26 mouse cellular contexts compared by ENCODE assay signal in the genomic region with DNA sequence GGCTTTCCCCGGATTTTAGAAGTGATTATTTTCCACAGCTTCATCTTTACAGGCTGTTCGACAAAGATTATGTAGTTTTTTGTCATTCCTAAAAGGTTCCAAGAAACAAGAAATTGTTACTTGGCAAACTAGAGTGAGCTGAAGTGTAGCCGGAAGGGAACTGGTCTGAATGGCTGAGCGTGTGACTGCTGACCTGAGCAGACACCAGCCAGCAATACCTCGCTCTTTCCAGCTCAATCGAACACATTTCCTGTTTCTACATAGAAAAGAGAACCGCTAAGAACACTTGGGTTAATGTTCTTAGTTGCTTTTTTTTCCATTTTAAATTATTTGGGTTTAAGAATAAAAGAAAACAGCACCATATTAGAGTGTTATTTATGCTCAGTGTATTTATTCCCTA. TPM values are rescaled to one million over a fixed set of nuclear protein-coding genes. Genes with fewer than 3 reads are reported as not detected.
DNase-seq lines count a peak whose midpoint lies in the region; ATAC-seq and TF ChIP-seq lines count a peak whose summit lies in the region.
"Had no signal": no experiment of that assay in that cellular context is flagged by ENCODE, and none has a peak within 500 bp of the region (broad histone marks: within the 10 kb centered on the region; RNA-seq: fewer than 3 reads in every experiment).

No protein-coding gene starts in this region.

- H3K36me3 ChIP-seq in forebrain, embryonic 16.5 days (ENCODE audit: control insufficient read depth, insufficient read depth) = no peaks in the 10 kb centered on the region
- H3K36me3 ChIP-seq in midbrain, embryonic 11.5 days (ENCODE audit: control insufficient read depth, insufficient read depth, low read length) = no peaks in the 10 kb centered on the region
- H3K36me3 ChIP-seq: embryonic facial prominence, embryonic 13.5 days; heart, embryonic 12.5 days; midbrain, embryonic 13.5 days; neural tube, embryonic 13.5 days; stomach, embryonic 15.5 days had no signal

- no peak for TF ChIP-seq CTCF in left cerebral cortex, adult 2 months (IDR thresholded peaks at IDR 0.05)
- TF ChIP-seq CTCF in cortical plate, adult 2 months (IDR thresholded peaks at IDR 0.05; ENCODE audit: extremely low read depth, insufficient read depth, low read length) = no peak

- peak overlapping the region; percentile 30 for H3K27ac ChIP-seq in left cerebral cortex, adult 2 months
- H3K27ac ChIP-seq in cortical plate, adult 2 months (ENCODE audit: insufficient read depth, low read length) = 0 out of 2 replicates have a peak overlapping the region, but pooled peaks have one; percentile 25
- no peak overlapping the region for H3K27ac ChIP-seq in forebrain, embryonic 16.5 days (ENCODE audit: low read length)
- no peak overlapping the region for H3K27ac ChIP-seq in midbrain, embryonic 11.5 days (ENCODE audit: low read depth, low read length)
- H3K27ac ChIP-seq: embryonic facial prominence, embryonic 13.5 days; midbrain, embryonic 13.5 days; neural tube, embryonic 13.5 days; stomach, embryonic 15.5 days had no signal

- ATAC-seq in forebrain, embryonic 16.5 days = no peak
- peak; percentile 58 for ATAC-seq in megakaryocyte progenitor cell, adult 5-6 weeks (replicated peaks; ENCODE audit: poor library complexity)
- no peak for ATAC-seq in midbrain, embryonic 11.5 days (ENCODE audit: low FRiP score)
- ATAC-seq: hindbrain, embryonic 16.5 days; intestine, postnatal 0 days; midbrain, embryonic 13.5 days had no signal

- H3K4me1 ChIP-seq in cortical plate, adult 2 months (ENCODE audit: control insufficient read depth, insufficient read depth, low read length) = no peaks in the 10 kb centered on the region; the same call in 1 of the 2 replicates
- peaks cover 4% of the 10 kb centered on the region; the same call in 1 of the 2 replicates for H3K4me1 ChIP-seq in forebrain, embryonic 16.5 days (replicated peaks; ENCODE audit: control insufficient read depth, insufficient read depth, low read length)
- H3K4me1 ChIP-seq in midbrain, embryonic 11.5 days (ENCODE audit: control insufficient read depth, insufficient read depth, low read length) = no peaks in the 10 kb centered on the region
- H3K4me1 ChIP-seq: embryonic facial prominence, embryonic 13.5 days; heart, embryonic 12.5 days; midbrain, embryonic 13.5 days; neural tube, embryonic 13.5 days; stomach, embryonic 15.5 days had no signal

- no peak for DNase-seq in left cerebral cortex, adult 2 months (ENCODE audit: extremely low spot score in 1 of 2, low spot score in 2 of 2)
- DNase-seq in left cerebral cortex, postnatal 4 days = no peak
- no peak for DNase-seq in midbrain, embryonic 11.5 days (ENCODE audit: low spot score, missing footprints)
- no peak for DNase-seq in thymus, postnatal 25 days
- no peak for DNase-seq in kidney, adult 9 months
- DNase-seq: B cell, adult 2 months; cerebellum, adult 9-10 months; heart, postnatal 14 days; kidney, postnatal 10 days; lung, embryonic 14.5 days; lung, postnatal 36 days; thymus, adult 18-20 months had no signal

- H3K9me3 ChIP-seq in forebrain, embryonic 16.5 days (ENCODE audit: control insufficient read depth, low read length) = no peaks in the 10 kb centered on the region
- no peaks in the 10 kb centered on the region for H3K9me3 ChIP-seq in midbrain, embryonic 11.5 days (ENCODE audit: control insufficient read depth, low read length)
- H3K9me3 ChIP-seq: embryonic facial prominence, embryonic 13.5 days; heart, embryonic 12.5 days; midbrain, embryonic 13.5 days; neural tube, embryonic 13.5 days; stomach, embryonic 15.5 days had no signal

- no peak for TF ChIP-seq POLR2A in cortical plate, adult 2 months (IDR thresholded peaks at IDR 0.05; ENCODE audit: extremely low read depth, insufficient read depth, low read length)

- H3K27me3 ChIP-seq in forebrain, embryonic 16.5 days (replicated peaks; ENCODE audit: control insufficient read depth, insufficient read depth, low read length) = no peaks in the 10 kb centered on the region
- H3K27me3 ChIP-seq in midbrain, embryonic 11.5 days (ENCODE audit: control insufficient read depth, insufficient read depth, low read length) = no peaks in the 10 kb centered on the region
- H3K27me3 ChIP-seq: embryonic facial prominence, embryonic 13.5 days; heart, embryonic 12.5 days; midbrain, embryonic 13.5 days; neural tube, embryonic 13.5 days; stomach, embryonic 15.5 days had no signal

- no peak overlapping the region for H3K9ac ChIP-seq in forebrain, embryonic 16.5 days (replicated peaks; ENCODE audit: low read depth, low read length)
- H3K9ac ChIP-seq in midbrain, embryonic 11.5 days (ENCODE audit: low read length) = no peak overlapping the region
- H3K9ac ChIP-seq: embryonic facial prominence, embryonic 13.5 days; heart, embryonic 12.5 days; lung, embryonic 14.5 days; midbrain, embryonic 13.5 days; neural tube, embryonic 13.5 days; stomach, embryonic 15.5 days had no signal

- WGBS in forebrain, embryonic 16.5 days = 35% methylated on average over 7 of the region's 7 CpGs
- WGBS in midbrain, embryonic 11.5 days = 76% methylated on average over 7 of the region's 7 CpGs

- peak overlapping the region; percentile 22 for H3K4me3 ChIP-seq in left cerebral cortex, adult 2 months
- no peak overlapping the region for H3K4me3 ChIP-seq in cortical plate, adult 2 months (ENCODE audit: insufficient read depth, low read length)
- H3K4me3 ChIP-seq in forebrain, embryonic 16.5 days (replicated peaks; ENCODE audit: low read length) = no peak overlapping the region
- no peak overlapping the region for H3K4me3 ChIP-seq in midbrain, embryonic 11.5 days (ENCODE audit: low read depth, low read length)
- H3K4me3 ChIP-seq: embryonic facial prominence, embryonic 13.5 days; heart, embryonic 12.5 days; midbrain, embryonic 13.5 days; neural tube, embryonic 13.5 days; stomach, embryonic 15.5 days had no signal

- intact Hi-C loops in left cerebral cortex, adult 2 months (cut with DNase I) = no loop called here
- intact Hi-C loops in left cerebral cortex, postnatal 4 days (cut with DNase I) = no loop called here

- peak overlapping the region; percentile 23 for H3K4me2 ChIP-seq in forebrain, embryonic 16.5 days (ENCODE audit: low read length)
- H3K4me2 ChIP-seq in midbrain, embryonic 11.5 days = no peak overlapping the region
- H3K4me2 ChIP-seq: embryonic facial prominence, embryonic 13.5 days; heart, embryonic 12.5 days; lung, embryonic 14.5 days; midbrain, embryonic 13.5 days; neural tube, embryonic 13.5 days; stomach, embryonic 15.5 days had no signal

RNA-seq across cellular contexts. Expression of a gene that starts 11.6 kb away (rescaled TPM):
- total RNA-seq in left cerebral cortex, adult 2 months (2021) = 10 to 100 TPM; 28.6 to 31.6 TPM
- total RNA-seq in left cerebral cortex, postnatal 4 days (2021) = 10 to 100 TPM; 40.7 to 42.0 TPM
- 59.7 and 62.6 TPM in 2 replicates for polyA plus RNA-seq in cortical plate, adult 2 months (2012; rRNA removed)
- 86.8 and 94.1 TPM in 2 replicates for polyA plus RNA-seq in forebrain, embryonic 16.5 days (2015; fragmentation: Nextera tagmentation; extraction: Ambion mirVana)
- total RNA-seq in megakaryocyte progenitor cell, adult 5-6 weeks (2015) = 107 and 121 TPM in 2 replicates
- 54.6 and 63.6 TPM in 2 replicates for total RNA-seq in megakaryocyte progenitor cell, adult 5-6 weeks (2017)
- polyA plus RNA-seq in midbrain, embryonic 11.5 days (2014; fragmentation: Nextera tagmentation; extraction: Ambion mirVana) = 76.8 and 88.0 TPM in 2 replicates

RNA-seq across cellular contexts. Expression of a gene that starts 14.5 kb away (rescaled TPM):
- 10 to 100 TPM; 22.6 to 23.8 TPM for total RNA-seq in left cerebral cortex, adult 2 months (2021)
- total RNA-seq in left cerebral cortex, postnatal 4 days (2021) = 10 to 100 TPM; 16.3 to 17.0 TPM
- 67.8 and 69.3 TPM in 2 replicates for polyA plus RNA-seq in cortical plate, adult 2 months (2012; rRNA removed)
- polyA plus RNA-seq in forebrain, embryonic 16.5 days (2015; fragmentation: Nextera tagmentation; extraction: Ambion mirVana) = 15.8 and 16.5 TPM in 2 replicates
- total RNA-seq in megakaryocyte progenitor cell, adult 5-6 weeks (2015) = 2.9 and 5.0 TPM in 2 replicates
- 0.37 and 1.5 TPM in 2 replicates for total RNA-seq in megakaryocyte progenitor cell, adult 5-6 weeks (2017)
- 20.6 and 23.2 TPM in 2 replicates for polyA plus RNA-seq in midbrain, embryonic 11.5 days (2014; fragmentation: Nextera tagmentation; extraction: Ambion mirVana)

RNA-seq across cellular contexts. Expression of a gene that starts 14.8 kb away (rescaled TPM):
- 1 to 10 TPM; 3.0 to 3.6 TPM for total RNA-seq in left cerebral cortex, adult 2 months (2021)
- under 1 TPM; 0.70 to 0.93 TPM for total RNA-seq in left cerebral cortex, postnatal 4 days (2021)
- polyA plus RNA-seq in cortical plate, adult 2 months (2012; rRNA removed) = 4.3 TPM in 2 replicates
- 0.52 and 0.61 TPM in 2 replicates for polyA plus RNA-seq in forebrain, embryonic 16.5 days (2015; fragmentation: Nextera tagmentation; extraction: Ambion mirVana)
- total RNA-seq in megakaryocyte progenitor cell, adult 5-6 weeks (2015) = 0.35 and 1.2 TPM in 2 replicates
- 0.21 and 0.61 TPM in 2 replicates for total RNA-seq in megakaryocyte progenitor cell, adult 5-6 weeks (2017)
- polyA plus RNA-seq in midbrain, embryonic 11.5 days (2014; fragmentation: Nextera tagmentation; extraction: Ambion mirVana) = 0.29 and 0.40 TPM in 2 replicates

RNA-seq across cellular contexts. Expression of a gene that starts 21.0 kb away (rescaled TPM):
- total RNA-seq in left cerebral cortex, adult 2 months (2021) = not detected
- total RNA-seq in left cerebral cortex, postnatal 4 days (2021) = not detected
- polyA plus RNA-seq in cortical plate, adult 2 months (2012; rRNA removed) = not detected in 2 replicates
- polyA plus RNA-seq in forebrain, embryonic 16.5 days (2015; fragmentation: Nextera tagmentation; extraction: Ambion mirVana) = not detected in 2 replicates
- total RNA-seq in megakaryocyte progenitor cell, adult 5-6 weeks (2015) = not detected in 2 replicates
- total RNA-seq in megakaryocyte progenitor cell, adult 5-6 weeks (2017) = not detected in 2 replicates
- 0.26 and 0.33 TPM in 2 replicates for polyA plus RNA-seq in midbrain, embryonic 11.5 days (2014; fragmentation: Nextera tagmentation; extraction: Ambion mirVana)
- total RNA-seq: adrenal gland, postnatal 4 days; heart, postnatal 14 days; layer of hippocampus, adult 18-20 months; left cerebral cortex, postnatal 36 days had no signal
- polyA plus RNA-seq: embryonic facial prominence, embryonic 13.5 days; gonadal fat pad, adult 2 months; heart, embryonic 12.5 days; lung, embryonic 14.5 days; neural tube, embryonic 13.5 days; stomach, embryonic 15.5 days had no signal

RNA-seq across cellular contexts. Expression of a gene that starts 45.8 kb away (rescaled TPM):
- total RNA-seq in left cerebral cortex, adult 2 months (2021) = not detected
- total RNA-seq in left cerebral cortex, postnatal 4 days (2021) = not detected
- polyA plus RNA-seq in cortical plate, adult 2 months (2012; rRNA removed) = 0.09 and 0.13 TPM in 2 replicates
- 0.22 and 0.44 TPM in 2 replicates for polyA plus RNA-seq in forebrain, embryonic 16.5 days (2015; fragmentation: Nextera tagmentation; extraction: Ambion mirVana)
- 0.35 TPM in 1 of 2 replicates, not detected in the other for total RNA-seq in megakaryocyte progenitor cell, adult 5-6 weeks (2015)
- total RNA-seq in megakaryocyte progenitor cell, adult 5-6 weeks (2017) = 0.51 and 0.54 TPM in 2 replicates
- 0.52 and 0.78 TPM in 2 replicates for polyA plus RNA-seq in midbrain, embryonic 11.5 days (2014; fragmentation: Nextera tagmentation; extraction: Ambion mirVana)
- total RNA-seq: left cerebral cortex, postnatal 36 days had no signal

Comparison
In these comparisons a context has a peak if more than half of its experiments do, and no peak if none do; other contexts are left out.
1. H3K27ac ChIP-seq: peak in left cerebral cortex, adult 2 months (single experiment) and cortical plate, adult 2 months (single experiment); none in forebrain, embryonic 16.5 days (single experiment) and midbrain, embryonic 11.5 days (single experiment).